Mouse (Mus musculus): ENCODE measurements around the gene Errfi1. TPM values are rescaled to one million over a fixed set of nuclear protein-coding genes. Genes with fewer than 3 reads are reported as not detected.
A peak's percentile ranks its signal among the peaks of the same experiment; 100 is the strongest.

The Errfi1 gene
- polyA plus RNA-seq, 1 experiment from 2014 or later: 32.1 TPM

GRCm38 (mm10) chr4:150823614-150824480, 29.9 kb upstream of the Errfi1 start:
- peak overlapping the region; percentile 40; the same call in 1 of the 2 replicates for H3K27ac ChIP-seq (replicated peaks)
- H3K27me3 ChIP-seq: no peaks in the 10 kb centered on the region
- H3K9me3 ChIP-seq (replicated peaks): no peaks in the 10 kb centered on the region
- no peak overlapping the region for H3K9ac ChIP-seq
- no peak overlapping the region for H3K4me2 ChIP-seq (replicated peaks)
- WGBS: 53% methylated on average over 24 of the region's 24 CpGs
- H3K36me3 ChIP-seq: no peaks in the 10 kb centered on the region
- H3K4me1 ChIP-seq: peaks cover 44% of the 10 kb centered on the region
- no peak for ATAC-seq (ENCODE audit: insufficient number of reproducible peaks, low FRiP score, low TSS enrichment, low read depth)
- H3K4me3 ChIP-seq (replicated peaks): no peak overlapping the region

- no peak overlapping the region for H3K9ac ChIP-seq
- H3K9me3 ChIP-seq (replicated peaks): no peaks in the 10 kb centered on the region
- no peak overlapping the region for H3K4me3 ChIP-seq (replicated peaks)
- no peak for ATAC-seq (ENCODE audit: insufficient number of reproducible peaks, low FRiP score, low TSS enrichment, low read depth)
- no peaks in the 10 kb centered on the region for H3K36me3 ChIP-seq
- H3K27ac ChIP-seq (replicated peaks): peak overlapping the region; percentile 78
- 36% methylated on average over 6 of the region's 6 CpGs for WGBS
- peaks cover 38% of the 10 kb centered on the region for H3K4me1 ChIP-seq
- H3K27me3 ChIP-seq: no peaks in the 10 kb centered on the region
- no peak overlapping the region for H3K4me2 ChIP-seq (replicated peaks)
Measured at GRCm38 (mm10) chr4:150824877-150825276, 28.8 kb upstream of the Errfi1 start.

GRCm38 (mm10) chr4:150825531-150825930, 28.2 kb upstream of the Errfi1 start:
- ATAC-seq (ENCODE audit: insufficient number of reproducible peaks, low FRiP score, low TSS enrichment, low read depth): no peak
- Histone ChIP-seq H3K4me2 (replicated peaks) (no peak overlapping the region), H3K27ac (replicated peaks) (peak overlapping the region; percentile 78), H3K4me1 (peaks cover 33% of the 10 kb centered on the region), H3K27me3 (no peaks in the 10 kb centered on the region), H3K36me3 (no peaks in the 10 kb centered on the region), H3K4me3 (replicated peaks) (no peak overlapping the region), H3K9ac (no peak overlapping the region), H3K9me3 (replicated peaks) (no peaks in the 10 kb centered on the region)
- 32% methylated on average over 7 of the region's 7 CpGs for WGBS

GRCm38 (mm10) chr4:150831321-150831720, 22.4 kb upstream of the Errfi1 start:
- no peak overlapping the region for H3K4me3 ChIP-seq (replicated peaks)
- H3K4me2 ChIP-seq (replicated peaks): no peak overlapping the region
- WGBS: 69% methylated on average over 3 of the region's 3 CpGs
- no peak overlapping the region for H3K27ac ChIP-seq (replicated peaks)
- H3K36me3 ChIP-seq: no peaks in the 10 kb centered on the region
- H3K27me3 ChIP-seq: no peaks in the 10 kb centered on the region
- no peak for ATAC-seq (ENCODE audit: insufficient number of reproducible peaks, low FRiP score, low TSS enrichment, low read depth)
- H3K9ac ChIP-seq: no peak overlapping the region
- no peaks in the 10 kb centered on the region for H3K9me3 ChIP-seq (replicated peaks)
- H3K4me1 ChIP-seq: peaks cover 10% of the 10 kb centered on the region

GRCm38 (mm10) chr4:150831941-150832340, 21.8 kb upstream of the Errfi1 start:
- H3K36me3 ChIP-seq: no peaks in the 10 kb centered on the region
- whole genome bisulfite sequencing: 90% methylated on average over 6 of the region's 6 CpGs
- H3K4me3 ChIP-seq (replicated peaks): no peak overlapping the region
- no peak overlapping the region for H3K27ac ChIP-seq (replicated peaks)
- no peaks in the 10 kb centered on the region for H3K27me3 ChIP-seq
- no peak for ATAC-seq (ENCODE audit: insufficient number of reproducible peaks, low FRiP score, low TSS enrichment, low read depth)
- no peaks in the 10 kb centered on the region for H3K9me3 ChIP-seq (replicated peaks)
- no peak overlapping the region for H3K4me2 ChIP-seq (replicated peaks)
- H3K4me1 ChIP-seq: peaks cover 8% of the 10 kb centered on the region; the same call in 1 of the 2 replicates
- no peak overlapping the region for H3K9ac ChIP-seq

GRCm38 (mm10) chr4:150835163-150835562, 18.6 kb upstream of the Errfi1 start:
- Histone ChIP-seq H3K4me3 (replicated peaks) (no peak overlapping the region), H3K27ac (replicated peaks) (no peak overlapping the region), H3K9ac (no peak overlapping the region), H3K27me3 (no peaks in the 10 kb centered on the region), H3K4me2 (replicated peaks) (no peak overlapping the region), H3K9me3 (replicated peaks) (no peaks in the 10 kb centered on the region), H3K4me1 (peaks cover 6% of the 10 kb centered on the region; the same call in 1 of the 2 replicates), H3K36me3 (no peaks in the 10 kb centered on the region)
- 76% methylated on average over 5 of the region's 5 CpGs for WGBS
- ATAC-seq (ENCODE audit: insufficient number of reproducible peaks, low FRiP score, low TSS enrichment, low read depth): no peak

GRCm38 (mm10) chr4:150836258-150836657, 17.5 kb upstream of the Errfi1 start:
- Histone ChIP-seq H3K36me3 (no peaks in the 10 kb centered on the region), H3K4me2 (replicated peaks) (no peak overlapping the region), H3K4me1 (peaks cover 6% of the 10 kb centered on the region; the same call in 1 of the 2 replicates), H3K4me3 (replicated peaks) (no peak overlapping the region), H3K27me3 (no peaks in the 10 kb centered on the region), H3K27ac (replicated peaks) (no peak overlapping the region), H3K9me3 (replicated peaks) (no peaks in the 10 kb centered on the region), H3K9ac (no peak overlapping the region)
- no peak for ATAC-seq (ENCODE audit: insufficient number of reproducible peaks, low FRiP score, low TSS enrichment, low read depth)
- WGBS: 92% methylated on average over 13 of the region's 13 CpGs

- no peaks in the 10 kb centered on the region for H3K36me3 ChIP-seq
- H3K4me2 ChIP-seq (replicated peaks): no peak overlapping the region
- ATAC-seq (ENCODE audit: insufficient number of reproducible peaks, low FRiP score, low TSS enrichment, low read depth): no peak
- no peaks in the 10 kb centered on the region for H3K9me3 ChIP-seq (replicated peaks)
- H3K27ac ChIP-seq (replicated peaks): peak overlapping the region; percentile 34; the same call in 1 of the 2 replicates
- WGBS: 80% methylated on average over 12 of the region's 12 CpGs
- no peak overlapping the region for H3K4me3 ChIP-seq (replicated peaks)
- no peaks in the 10 kb centered on the region for H3K27me3 ChIP-seq
- peaks cover 6% of the 10 kb centered on the region; the same call in 1 of the 2 replicates for H3K4me1 ChIP-seq
- no peak overlapping the region for H3K9ac ChIP-seq
Measured at GRCm38 (mm10) chr4:150836961-150837360, 16.8 kb upstream of the Errfi1 start.

- Histone ChIP-seq H3K9me3 (replicated peaks) (no peaks in the 10 kb centered on the region), H3K27me3 (no peaks in the 10 kb centered on the region), H3K4me2 (replicated peaks) (no peak overlapping the region), H3K27ac (replicated peaks) (0 out of 2 replicates have a peak overlapping the region, but pooled peaks have one; percentile 34), H3K36me3 (no peaks in the 10 kb centered on the region), H3K9ac (no peak overlapping the region), H3K4me1 (peaks cover 6% of the 10 kb centered on the region; the same call in 1 of the 2 replicates), H3K4me3 (replicated peaks) (no peak overlapping the region)
- no peak for ATAC-seq (ENCODE audit: insufficient number of reproducible peaks, low FRiP score, low TSS enrichment, low read depth)
- WGBS: 50% methylated on average over 6 of the region's 6 CpGs
Measured at GRCm38 (mm10) chr4:150837458-150837857, 16.3 kb upstream of the Errfi1 start.

- H3K27ac ChIP-seq (replicated peaks): no peak overlapping the region
- WGBS: 46% methylated on average over 5 of the region's 5 CpGs
- no peak for ATAC-seq (ENCODE audit: insufficient number of reproducible peaks, low FRiP score, low TSS enrichment, low read depth)
- H3K9me3 ChIP-seq (replicated peaks): no peaks in the 10 kb centered on the region
- no peak overlapping the region for H3K4me3 ChIP-seq (replicated peaks)
- H3K4me2 ChIP-seq (replicated peaks): no peak overlapping the region
- no peak overlapping the region for H3K9ac ChIP-seq
- H3K36me3 ChIP-seq: no peaks in the 10 kb centered on the region
- H3K4me1 ChIP-seq: peaks cover 4% of the 10 kb centered on the region; the same call in 1 of the 2 replicates
- H3K27me3 ChIP-seq: no peaks in the 10 kb centered on the region
Measured at GRCm38 (mm10) chr4:150842045-150842444, 11.7 kb upstream of the Errfi1 start.

- no peaks in the 10 kb centered on the region for H3K27me3 ChIP-seq
- no peak overlapping the region for H3K27ac ChIP-seq (replicated peaks)
- no peak overlapping the region for H3K9ac ChIP-seq
- no peak overlapping the region for H3K4me2 ChIP-seq (replicated peaks)
- WGBS: 80% methylated on average over 7 of the region's 7 CpGs
- ATAC-seq (ENCODE audit: insufficient number of reproducible peaks, low FRiP score, low TSS enrichment, low read depth): 0 out of 2 replicates have a peak, but pooled peaks have one; percentile 19
- no peaks in the 10 kb centered on the region for H3K9me3 ChIP-seq (replicated peaks)
- H3K4me1 ChIP-seq: no peaks in the 10 kb centered on the region
- no peaks in the 10 kb centered on the region for H3K36me3 ChIP-seq
- no peak overlapping the region for H3K4me3 ChIP-seq (replicated peaks)
Measured at GRCm38 (mm10) chr4:150843181-150843580, 10.5 kb upstream of the Errfi1 start.

All from embryonic facial prominence, embryonic 15.5 days (tissue).